Mouse (Mus musculus) mouse embryonic stem cell (cell line): ENCODE measurements around the gene Mrgprf.

Experiments
- in situ Hi-C, 2 experiments: fragments of 300-500 bp; cut with MboI; formaldehyde crosslinking; loops; 1 replicate in 1 of 2; 3 replicates in 1 of 2; pipeline ENCODE4 v1.14.3; 2019 to 2020; ENCODE audit warnings: low sequenced_read_pairs in 2 of 2, low pct_unique_long_range_greater_than_20kb in 1 of 2, mixed read lengths in 1 of 2; ENCODE audit not compliant: unreplicated experiment in 1 of 2

Mrgprf gene

GRCm38 (mm10) chr7:145298666-145299490, 1.8 kb upstream of the Mrgprf start:
- in situ Hi-C loops, result no loop called here

- in situ Hi-C loops, result no loop called here
Observed at GRCm38 (mm10) chr7:145299562-145300320, 887 bp upstream of the Mrgprf start.

DNA sequence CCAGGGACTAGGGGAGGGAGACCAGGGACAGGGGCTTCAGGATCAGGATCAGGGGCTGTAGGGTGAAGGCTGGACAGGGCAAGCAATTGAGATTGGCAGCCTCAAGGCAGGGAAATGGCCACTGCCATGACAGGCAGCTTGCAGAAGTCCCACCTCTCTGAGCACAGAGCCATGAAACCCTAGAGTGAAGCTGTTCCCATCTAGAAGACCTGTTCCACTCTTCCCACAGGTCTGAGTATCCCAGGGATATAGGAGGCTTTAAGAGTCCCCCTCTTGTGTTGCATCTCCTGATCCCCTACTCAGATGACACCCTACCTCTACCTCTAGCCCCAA, 346 bp downstream of the Mrgprf start:
- in situ Hi-C loops, result no loop called here

- in situ Hi-C loops, result no loop called here
Observed at GRCm38 (mm10) chr7:145301341-145302005, 845 bp downstream of the Mrgprf start.

DNA sequence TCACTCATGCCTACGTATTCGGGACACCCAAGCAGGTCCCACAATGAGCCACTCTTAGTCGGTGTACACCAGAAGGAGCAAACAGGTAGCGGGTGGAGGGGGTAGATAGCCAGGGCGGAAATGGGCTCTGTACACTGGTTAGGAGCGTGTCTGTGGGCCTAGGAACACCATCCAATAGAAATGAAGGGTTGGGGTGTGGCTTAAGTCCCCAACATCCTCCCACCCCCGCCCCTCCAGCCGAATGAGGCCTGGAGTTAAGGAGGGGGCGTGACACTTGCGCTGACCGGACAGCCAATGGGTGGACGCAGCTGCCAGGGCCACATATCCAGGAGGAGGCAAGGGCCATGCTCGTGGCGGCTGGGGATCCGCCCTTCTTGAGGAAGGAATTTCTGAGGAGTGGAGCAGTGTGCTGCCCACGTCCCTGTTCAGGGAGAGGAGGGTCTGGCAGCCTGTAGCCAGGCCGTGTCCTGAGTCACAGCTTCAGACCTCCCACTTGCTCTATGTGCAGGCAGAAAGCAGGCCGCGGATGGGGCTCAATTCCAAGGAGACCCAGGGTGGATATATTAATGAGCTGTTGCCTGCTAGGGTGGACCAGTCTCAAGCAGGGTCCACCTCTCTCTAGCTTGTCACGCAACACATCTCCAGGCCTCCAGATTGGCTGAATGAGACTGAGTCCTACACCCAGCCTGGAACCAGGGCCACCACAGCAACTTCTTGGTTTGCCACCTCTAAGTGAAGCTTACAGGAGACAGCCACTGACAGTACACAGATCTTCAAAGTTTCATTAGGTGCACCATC, 2.1 kb downstream of the Mrgprf start:
- in situ Hi-C loops, result no loop called here

- in situ Hi-C loops, result no loop called here
Observed at GRCm38 (mm10) chr7:145304153-145304552, 3.5 kb downstream of the Mrgprf start.

DNA sequence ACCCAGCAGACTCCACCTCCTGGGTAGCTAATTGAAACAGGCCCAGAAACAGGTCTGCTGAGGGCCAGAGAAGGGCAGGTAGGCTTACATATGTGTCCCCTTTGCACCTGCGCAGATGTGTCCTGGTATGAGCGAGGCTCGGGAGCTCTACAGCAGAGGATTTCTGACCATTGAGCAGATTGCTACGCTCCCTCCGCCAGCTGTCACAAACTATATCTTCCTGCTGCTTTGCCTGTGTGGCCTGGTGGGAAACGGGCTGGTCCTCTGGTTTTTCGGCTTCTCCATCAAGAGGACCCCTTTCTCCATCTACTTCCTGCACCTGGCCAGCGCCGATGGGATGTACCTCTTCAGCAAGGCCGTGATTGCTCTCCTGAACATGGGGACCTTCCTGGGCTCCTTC, 7.0 kb downstream of the Mrgprf start:
- in situ Hi-C loops, result no loop called here

GRCm38 (mm10) chr7:145308061-145308675, 7.5 kb downstream of the Mrgprf start:
- in situ Hi-C loops, result no loop called here

DNA sequence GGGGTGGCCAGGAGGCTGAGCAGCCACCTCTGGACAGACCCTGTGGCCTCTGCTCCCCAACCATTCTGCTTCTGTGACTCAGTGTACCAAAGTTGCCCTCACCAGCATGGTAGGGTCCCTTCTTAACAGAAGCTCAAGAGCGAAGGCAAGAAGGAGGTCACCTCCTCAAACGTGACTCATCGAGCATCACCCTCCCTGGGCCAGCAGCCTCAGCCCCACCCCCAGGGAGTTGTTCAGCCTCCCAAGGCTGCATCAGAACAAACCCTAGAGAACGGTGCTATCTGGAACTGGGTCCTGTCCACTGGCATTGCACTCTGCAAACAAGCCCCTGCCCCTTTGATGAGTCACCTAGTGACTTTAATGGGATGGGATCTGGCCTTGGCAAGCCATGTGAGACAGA, 8.2 kb downstream of the Mrgprf start:
- in situ Hi-C loops, result no loop called here

DNA sequence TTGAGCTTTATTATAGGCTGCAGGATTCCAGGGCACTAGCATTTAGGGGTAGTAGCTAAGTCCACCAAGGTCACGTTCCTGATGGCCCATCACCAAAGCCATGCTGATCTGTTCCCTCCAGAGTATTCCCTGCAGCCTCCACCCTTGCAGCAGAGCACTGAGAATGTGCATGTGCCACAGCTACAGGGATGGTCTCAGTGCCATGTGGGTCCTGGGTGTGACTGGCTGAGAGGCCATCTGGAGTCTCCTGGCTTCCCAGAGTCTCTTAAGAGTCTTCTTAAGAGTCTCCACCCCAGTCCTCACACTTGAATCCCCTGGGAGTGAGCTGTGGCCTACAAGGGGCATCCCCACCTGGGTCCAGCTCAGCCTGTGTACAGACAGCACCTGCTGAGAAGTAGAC, 9.2 kb downstream of the Mrgprf start:
- in situ Hi-C loops, result no loop called here

DNA sequence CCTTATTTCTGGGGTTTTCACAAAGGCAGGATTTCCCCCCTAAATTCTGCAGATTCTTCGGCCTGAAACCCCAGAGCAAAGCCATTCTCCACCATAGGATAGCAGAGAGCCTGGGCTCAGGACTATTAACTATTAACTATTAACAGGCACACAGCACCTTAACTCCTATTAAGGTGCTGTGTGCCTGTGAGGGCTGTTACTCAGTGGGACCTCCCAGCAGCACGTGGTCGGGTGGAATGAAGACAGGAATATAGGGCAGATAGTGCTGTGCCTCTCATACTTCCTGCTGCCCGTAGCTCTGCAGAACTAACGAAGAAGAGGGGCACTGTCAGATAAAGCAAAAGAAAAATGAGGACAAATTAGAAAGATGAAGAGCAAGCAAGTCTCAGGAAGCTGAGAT, 9.9 kb downstream of the Mrgprf start:
- in situ Hi-C loops, result no loop called here

GRCm38 (mm10) chr7:145312137-145312536, 11.5 kb downstream of the Mrgprf start:
- in situ Hi-C loops, result no loop called here

DNA sequence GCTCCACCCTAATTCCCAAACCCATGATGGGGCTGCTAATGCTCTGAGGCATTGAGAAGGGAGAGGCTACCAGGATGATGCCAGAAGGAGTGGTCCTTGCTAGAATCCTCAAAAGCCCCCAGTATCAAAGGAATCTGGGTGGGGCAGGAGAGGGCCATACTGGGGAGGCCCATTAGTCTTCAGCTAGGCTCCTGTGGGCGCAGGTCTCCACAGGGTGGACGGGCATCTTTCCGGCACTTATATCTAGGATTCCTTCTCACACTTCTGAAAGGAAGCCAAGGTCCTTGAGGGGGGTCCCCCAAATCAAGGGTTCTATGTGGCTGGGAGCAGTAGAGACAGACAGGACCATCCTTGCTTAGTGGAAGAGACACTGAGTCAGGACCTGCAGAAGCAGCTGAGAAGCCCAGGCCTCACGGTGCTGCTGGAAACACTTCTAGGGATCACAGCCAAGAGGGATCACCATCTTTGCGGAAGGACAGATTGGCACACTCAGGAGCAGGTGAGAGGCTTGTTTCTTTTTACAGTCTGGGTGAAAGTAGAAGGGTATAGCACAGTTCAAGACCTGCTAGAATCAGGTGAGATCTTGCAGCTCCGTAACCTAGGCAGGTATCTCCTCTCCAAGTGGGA, 14.3 kb downstream of the Mrgprf start, which contains the start of gene Mrgprd:
TSS of gene Mrgprd (plus strand) at position 51 of the 627 bp plus-strand sequence.
- in situ Hi-C loops, result no loop called here

GRCm38 (mm10) chr7:145317522-145317921, 16.9 kb downstream of the Mrgprf start:
- in situ Hi-C loops, result no loop called here

DNA sequence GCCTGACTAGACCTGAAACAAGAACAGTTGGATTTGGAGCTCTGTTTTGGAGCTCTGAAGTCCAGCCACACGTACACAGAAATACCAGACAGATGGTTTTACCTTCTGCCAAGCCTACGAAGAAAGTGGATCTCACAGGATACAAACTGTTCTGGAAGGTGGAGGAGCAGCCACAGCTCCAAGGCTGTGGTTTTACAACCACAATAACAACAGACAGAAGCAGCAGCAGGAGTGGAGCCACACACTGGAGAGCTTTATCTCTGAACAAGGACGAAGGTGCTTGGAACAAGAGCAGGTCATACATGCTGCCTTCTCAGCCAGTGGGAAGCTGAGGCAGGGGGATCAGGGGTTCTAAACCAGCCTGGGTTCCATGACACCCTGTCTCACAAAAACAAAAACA, 18.9 kb downstream of the Mrgprf start:
- in situ Hi-C loops, result no loop called here

DNA sequence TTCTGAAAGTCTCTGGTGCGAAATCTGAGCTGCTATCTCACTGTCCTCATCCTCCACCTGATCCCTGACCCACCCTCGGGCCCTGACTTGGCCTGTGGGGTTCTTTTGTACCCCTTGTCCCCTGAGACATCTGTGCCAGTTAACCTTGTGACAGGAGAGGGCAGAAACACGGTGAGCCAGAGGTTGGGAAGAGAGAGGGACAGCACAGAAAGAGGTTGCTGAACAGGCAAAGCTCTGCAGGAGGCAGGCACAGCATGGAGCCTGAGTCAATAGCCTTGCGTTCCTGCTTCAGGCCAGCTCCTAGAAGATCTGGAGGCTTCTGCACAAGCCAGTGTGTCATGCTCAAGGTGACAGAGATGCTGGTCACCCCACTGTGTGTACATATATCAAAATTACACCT, 23.0 kb downstream of the Mrgprf start:
- in situ Hi-C loops, result no loop called here

DNA sequence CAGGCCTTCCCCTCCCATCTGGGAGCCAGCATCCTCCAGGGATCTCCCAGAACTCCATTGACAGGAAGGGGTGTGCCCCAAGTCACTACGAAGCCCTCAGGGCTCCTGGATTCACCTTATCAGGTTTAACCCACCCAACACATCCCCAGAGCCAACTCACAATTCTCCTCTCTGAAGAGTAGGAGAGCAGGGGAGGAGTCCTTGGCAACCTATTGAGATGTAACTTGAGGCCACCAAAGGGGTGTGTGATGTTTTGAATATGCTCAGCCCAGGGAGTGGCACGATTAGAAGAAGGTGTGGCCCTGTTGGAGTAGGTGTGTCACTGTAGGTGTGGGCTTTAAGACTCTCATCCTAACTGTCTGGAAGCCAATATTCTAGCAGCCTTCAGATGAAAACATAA, 25.1 kb downstream of the Mrgprf start:
- in situ Hi-C loops, result no loop called here

DNA sequence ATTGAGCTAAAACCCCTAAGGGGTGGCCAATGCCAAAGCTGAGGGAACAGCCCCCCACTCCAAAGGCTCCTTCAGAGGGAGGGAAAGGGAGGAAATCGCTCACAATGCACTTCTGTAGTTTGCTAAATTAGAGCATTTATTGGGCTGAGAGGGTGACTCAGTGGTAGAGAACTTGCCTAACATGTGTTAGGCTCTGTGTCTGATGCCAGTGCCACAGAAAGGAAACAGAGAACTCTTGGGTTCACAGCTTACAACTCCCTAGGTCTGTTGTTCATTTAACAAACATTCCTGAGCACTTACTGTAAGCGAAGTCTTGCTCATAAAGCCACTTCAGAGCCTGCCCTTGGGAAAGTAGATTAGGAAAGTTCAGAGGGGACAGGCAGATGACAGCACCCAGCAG, 29.4 kb downstream of the Mrgprf start:
- in situ Hi-C loops, result no loop called here
